Mouse (Mus musculus) limb, embryonic 15.5 days (tissue): Measurements from ENCODE around the gene Lysmd2. TPM values are rescaled to one million over a fixed set of nuclear protein-coding genes. Genes with fewer than 3 reads are reported as not detected.
A peak's percentile ranks its signal among the peaks of the same experiment; 100 is the strongest.
"Not testable (repeated sequence)": the region's sequence is repeated elsewhere in the genome, so short reads cannot be mapped to it uniquely, and the experiment has no call there.

Source experiments
- ATAC-seq: fragments of 200-750 bp; cut with Nextera tagmentation; 2 replicates; pipeline ENCODE4 v1.8.0; 2017; ENCODE audit warnings: low read depth, moderate TSS enrichment; ENCODE audit not compliant: insufficient number of reproducible peaks, low FRiP score, low TSS enrichment
- H3K27ac ChIP-seq: fragments of 300-500 bp; sonication (generic); 2 replicates; pipeline ENCODE4 v1.5.1; 2015; ENCODE audit warnings: moderate library complexity, mild to moderate bottlenecking, inconsistent platforms
- H3K27me3 ChIP-seq: fragments of 300-500 bp; sonication (generic); 2 replicates; pipeline ENCODE4 v1.6.1; 2015; ENCODE audit warnings: inconsistent platforms
- H3K36me3 ChIP-seq: fragments of 300-500 bp; sonication (generic); 2 replicates; pipeline ENCODE4 v1.6.1; 2015; ENCODE audit warnings: inconsistent platforms
- H3K4me1 ChIP-seq: fragments of 300-500 bp; sonication (generic); 2 replicates; pipeline ENCODE4 v1.6.1; 2015; ENCODE audit warnings: inconsistent platforms
- H3K4me2 ChIP-seq: fragments of 300-500 bp; sonication (generic); 2 replicates; pipeline ENCODE4 v1.6.1; 2015; ENCODE audit warnings: mild to moderate bottlenecking, inconsistent platforms
- H3K4me3 ChIP-seq: fragments of 300-500 bp; sonication (generic); 2 replicates; pipeline ENCODE4 v1.5.1; 2015; ENCODE audit warnings: mild to moderate bottlenecking, inconsistent platforms
- H3K9ac ChIP-seq: fragments of 300-500 bp; sonication (generic); 2 replicates; pipeline ENCODE4 v1.6.1; 2015; ENCODE audit warnings: inconsistent platforms
- H3K9me3 ChIP-seq: fragments of 300-500 bp; sonication (generic); 2 replicates; pipeline ENCODE4 v1.6.1; 2016; ENCODE audit warnings: inconsistent platforms
- WGBS: fragments of 180-500 bp; shearing (Covaris S2); methylation state at CpG from one replicate; pipeline ENCODE4 v1.1.7; 2015; 5-methylcytosine and 5-hydroxymethylcytosine counted together
- polyA plus RNA-seq: library from polyadenylated mRNA; unstranded; fragments of >200 nt; fragmentation: Nextera tagmentation; extraction: Ambion mirVana; gene quantifications from 2 replicates; pipeline ENCODE4 v1.2.1, GENCODE M21; 2015

Lysmd2 gene
- polyA plus RNA-seq, 1 experiment from 2014 or later: 49.5 TPM

DNA sequence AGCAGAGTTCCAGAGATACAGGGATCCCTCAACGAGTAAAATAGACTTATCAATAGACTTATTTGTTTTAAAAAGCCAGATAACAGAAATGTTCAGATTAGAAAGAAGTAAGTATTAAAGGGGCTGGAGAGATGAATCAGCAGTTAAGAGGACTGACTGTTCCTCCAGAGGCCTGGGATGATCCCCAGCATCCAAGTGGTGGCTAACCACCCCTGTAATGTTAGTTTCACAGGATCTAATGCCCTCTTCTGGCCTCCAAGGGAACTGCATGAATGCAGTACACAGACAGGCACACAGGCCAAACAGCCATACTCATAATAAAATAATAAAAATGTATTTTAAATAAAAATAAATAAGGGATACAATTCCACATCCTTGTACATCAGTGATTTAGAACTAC, 7.4 kb downstream of the Lysmd2 start:
- Histone ChIP-seq H3K4me3 (no peak overlapping the region), H3K4me2 (no peak overlapping the region), H3K27ac (no peak overlapping the region), H3K4me1 (0 out of 2 replicates have a peak, but pooled peaks cover 8% of the 10 kb centered on the region), H3K9ac (no peak overlapping the region), H3K27me3 (no peaks in the 10 kb centered on the region), H3K9me3 (no peaks in the 10 kb centered on the region), H3K36me3 (0 out of 2 replicates have a peak, but pooled peaks cover 5% of the 10 kb centered on the region)
- 55% methylated on average over 1 of the region's 1 CpGs for WGBS
- ATAC-seq: no peak

DNA sequence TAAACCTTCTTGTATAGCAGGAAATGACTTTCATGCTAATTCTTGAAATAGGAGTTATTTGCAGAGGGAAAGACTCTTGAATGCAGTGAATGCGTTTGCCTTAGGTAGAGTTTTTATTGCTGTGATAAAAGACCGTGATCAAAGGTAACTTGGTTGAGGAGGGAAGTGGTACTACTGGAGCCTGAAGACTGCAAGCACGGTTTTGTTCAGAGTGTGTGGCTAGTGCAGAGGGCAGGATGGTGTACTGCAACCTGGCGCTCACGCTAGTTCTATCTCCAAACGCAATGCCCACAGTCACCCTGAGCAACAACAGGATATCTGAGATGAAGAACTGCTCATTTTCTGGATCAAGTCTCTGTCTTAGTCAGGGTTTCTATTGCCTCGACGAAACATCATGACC, 8.1 kb downstream of the Lysmd2 start:
- Histone ChIP-seq H3K27me3 (no peaks in the 10 kb centered on the region), H3K9me3 (no peaks in the 10 kb centered on the region), H3K4me1 (0 out of 2 replicates have a peak, but pooled peaks cover 8% of the 10 kb centered on the region), H3K9ac (no peak overlapping the region), H3K4me3 (no peak overlapping the region), H3K27ac (no peak overlapping the region), H3K4me2 (no peak overlapping the region), H3K36me3 (0 out of 2 replicates have a peak, but pooled peaks cover 5% of the 10 kb centered on the region)
- ATAC-seq: no peak
- WGBS: 67% methylated on average over 8 of the region's 8 CpGs

DNA sequence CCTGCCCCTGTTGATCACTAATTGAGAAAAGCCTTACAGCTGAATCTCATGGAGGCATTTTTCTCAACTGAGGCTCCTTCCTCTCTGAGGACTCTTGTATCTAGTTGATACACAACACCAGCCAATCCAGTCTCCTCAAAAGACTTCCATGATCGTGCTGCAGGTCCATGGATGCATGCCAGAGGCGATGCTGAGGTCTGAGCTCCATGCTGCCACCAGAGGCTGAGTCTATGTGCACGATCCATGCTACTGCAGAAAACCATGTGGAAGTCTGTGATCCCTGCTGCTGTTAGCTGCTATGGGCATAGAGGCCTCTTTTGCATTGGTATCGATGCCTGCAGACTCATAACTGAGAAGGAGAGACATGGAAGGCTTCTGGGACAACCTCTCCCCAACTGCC, 8.7 kb downstream of the Lysmd2 start:
- H3K4me3 ChIP-seq: no peak overlapping the region
- H3K4me2 ChIP-seq: no peak overlapping the region
- no peaks in the 10 kb centered on the region for H3K9me3 ChIP-seq
- 83% methylated on average over 4 of the region's 4 CpGs for WGBS
- no peaks in the 10 kb centered on the region for H3K27me3 ChIP-seq
- 0 out of 2 replicates have a peak, but pooled peaks cover 8% of the 10 kb centered on the region for H3K4me1 ChIP-seq
- no peak overlapping the region for H3K9ac ChIP-seq
- H3K36me3 ChIP-seq: 0 out of 2 replicates have a peak, but pooled peaks cover 5% of the 10 kb centered on the region
- no peak overlapping the region for H3K27ac ChIP-seq
- no peak for ATAC-seq

DNA sequence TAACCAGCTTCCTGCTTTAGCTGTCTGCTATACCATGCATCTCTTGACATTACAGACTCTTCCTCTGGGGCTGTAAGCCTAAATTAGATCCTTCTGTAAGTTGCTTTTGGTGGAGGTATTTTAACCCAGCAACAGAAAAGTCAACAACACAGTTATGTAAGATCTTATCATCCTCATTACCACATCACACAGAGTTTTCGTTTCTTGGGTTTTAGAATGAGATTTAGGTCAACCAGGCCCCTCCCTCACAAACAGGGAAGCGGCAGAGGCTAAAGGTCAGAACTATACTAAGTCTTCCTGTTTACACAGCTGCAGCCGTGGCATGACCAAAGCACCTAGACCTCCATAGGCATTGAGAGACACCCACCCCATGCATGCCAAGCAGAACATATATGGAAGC, 19.9 kb downstream of the Lysmd2 start:
- Histone ChIP-seq H3K27ac (no peak overlapping the region), H3K4me1 (no peaks in the 10 kb centered on the region), H3K27me3 (no peaks in the 10 kb centered on the region), H3K36me3 (peaks cover 3% of the 10 kb centered on the region; the same call in 1 of the 2 replicates), H3K4me2 (no peak overlapping the region), H3K9ac (no peak overlapping the region), H3K4me3 (no peak overlapping the region), H3K9me3 (no peaks in the 10 kb centered on the region; the same call in 1 of the 2 replicates)
- no peak for ATAC-seq
- 55% methylated on average over 3 of the region's 3 CpGs for WGBS

DNA sequence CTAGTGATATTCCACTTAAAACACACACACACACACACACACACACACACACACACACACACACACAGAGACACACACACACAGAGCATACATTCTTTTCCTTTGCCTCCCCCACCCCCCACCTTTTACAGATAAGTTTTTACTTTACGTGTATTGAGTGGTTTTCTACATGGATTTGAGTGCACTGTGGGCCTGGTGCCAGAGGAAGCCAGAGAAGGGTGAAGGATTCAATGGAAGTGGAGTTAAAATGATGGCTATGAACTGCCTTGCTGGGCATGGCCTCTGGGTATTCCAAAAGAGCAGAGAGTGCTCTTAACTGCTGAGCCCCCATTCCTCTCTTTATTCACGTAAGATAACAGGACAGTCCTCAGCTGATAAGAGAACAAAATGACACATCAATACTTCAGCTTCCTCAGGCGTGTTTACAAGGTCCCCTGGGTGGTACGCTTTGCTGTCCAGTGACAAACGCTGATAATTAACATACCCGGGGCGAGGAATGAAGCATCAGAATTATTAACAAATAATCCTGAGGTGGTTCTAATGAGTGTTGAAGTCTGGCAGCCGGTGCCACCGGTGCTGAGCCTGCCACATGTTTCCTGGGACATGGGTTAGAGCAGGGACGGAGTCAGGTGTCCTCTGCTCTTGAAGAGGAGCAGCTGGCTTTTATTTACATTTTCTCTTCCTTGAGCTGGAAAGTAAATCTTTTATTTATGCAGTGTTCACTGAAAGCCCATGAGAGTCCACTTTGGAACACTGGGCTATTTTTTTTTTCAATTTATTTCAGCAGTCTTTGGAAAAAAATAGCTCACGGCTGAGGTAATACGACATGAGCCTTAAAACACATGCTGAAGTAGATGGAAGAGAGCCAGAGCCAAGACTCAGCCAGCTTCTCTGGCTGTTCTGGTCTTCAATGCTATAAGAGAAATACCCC, 28.7 kb downstream of the Lysmd2 start:
- Histone ChIP-seq H3K27ac (peak overlapping the region; percentile 77), H3K36me3 (no peaks in the 10 kb centered on the region), H3K9ac (no peak overlapping the region), H3K4me1 (peaks cover 7% of the 10 kb centered on the region), H3K9me3 (no peaks in the 10 kb centered on the region), H3K4me3 (no peak overlapping the region), H3K4me2 (no peak overlapping the region), H3K27me3 (no peaks in the 10 kb centered on the region)
- ATAC-seq: peak; percentile 72
- 28% methylated on average over 12 of the region's 12 CpGs for WGBS

DNA sequence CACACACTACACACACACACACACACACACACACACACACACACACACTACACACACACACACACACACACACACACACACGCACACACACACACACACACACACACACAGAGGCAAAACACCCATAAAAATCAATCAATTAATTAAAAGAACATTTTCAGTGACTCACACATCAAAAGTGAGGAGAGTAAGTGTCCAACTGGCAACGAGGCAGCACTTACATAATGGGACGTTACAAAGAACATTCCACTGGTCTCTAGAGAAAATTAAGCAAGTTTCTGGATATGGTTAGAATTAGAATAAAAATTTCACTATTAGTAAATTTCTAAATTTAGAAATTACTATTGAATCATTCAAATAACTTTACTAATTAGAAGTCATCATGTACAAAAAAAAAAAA, 30.9 kb downstream of the Lysmd2 start:
- WGBS: 48% methylated on average over 3 of the region's 3 CpGs

DNA sequence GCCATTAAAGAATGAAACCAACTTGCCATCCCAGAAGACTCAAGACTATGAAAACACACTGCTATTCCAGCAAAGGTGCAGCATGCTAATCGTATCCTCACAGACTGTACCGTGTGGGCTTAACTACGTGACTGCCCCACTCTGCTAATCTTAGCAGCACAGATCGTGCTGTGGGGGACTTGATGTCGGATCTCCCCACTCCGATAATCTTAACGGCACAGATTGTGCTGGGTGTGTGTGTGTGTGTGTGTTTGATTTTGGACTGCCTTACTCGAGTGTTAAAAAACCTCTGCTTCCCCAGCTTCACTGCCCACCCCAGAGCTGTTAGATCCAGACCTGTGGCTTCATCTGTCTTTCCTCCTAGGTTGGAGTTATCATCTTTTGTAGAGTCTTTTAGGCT, 35.4 kb downstream of the Lysmd2 start:
- no peak overlapping the region for H3K4me3 ChIP-seq
- H3K4me2 ChIP-seq: no peak overlapping the region
- H3K27me3 ChIP-seq: no peaks in the 10 kb centered on the region
- no peaks in the 10 kb centered on the region for H3K9me3 ChIP-seq
- H3K9ac ChIP-seq: no peak overlapping the region
- 86% methylated on average over 8 of the region's 8 CpGs for WGBS
- H3K27ac ChIP-seq: no peak overlapping the region
- ATAC-seq: no peak
- no peaks in the 10 kb centered on the region for H3K4me1 ChIP-seq
- H3K36me3 ChIP-seq: no peaks in the 10 kb centered on the region

More for the DNA sequence above, 30.9 kb downstream of the Lysmd2 start:
- H3K27ac ChIP-seq, H3K4me2 ChIP-seq, H3K4me1 ChIP-seq, H3K27me3 ChIP-seq, H3K36me3 ChIP-seq, ATAC-seq, H3K4me3 ChIP-seq, H3K9ac ChIP-seq, H3K9me3 ChIP-seq: not testable (repeated sequence)

DNA sequence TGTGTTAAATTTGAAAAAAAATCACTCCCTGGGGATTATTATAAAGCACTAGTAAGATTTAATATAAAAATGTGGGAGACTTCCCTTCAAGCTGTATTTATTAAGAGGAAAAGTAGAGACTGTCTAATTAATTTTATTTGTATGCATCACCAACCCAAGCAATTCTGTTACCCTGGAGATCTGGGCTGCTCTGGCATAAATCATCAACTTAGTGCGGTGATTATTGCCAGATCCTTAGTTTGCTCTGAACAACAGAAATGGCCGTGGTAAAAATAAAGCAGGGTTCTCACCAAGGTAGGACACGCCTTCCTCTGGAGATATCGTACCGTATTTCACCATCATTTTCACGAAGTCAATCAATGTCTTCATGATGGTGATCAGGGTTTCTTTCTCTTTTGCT, 39.8 kb downstream of the Lysmd2 start:
- Histone ChIP-seq H3K27me3 (no peaks in the 10 kb centered on the region), H3K4me3 (no peak overlapping the region), H3K9me3 (no peaks in the 10 kb centered on the region), H3K27ac (no peak overlapping the region), H3K36me3 (no peaks in the 10 kb centered on the region), H3K9ac (no peak overlapping the region), H3K4me1 (no peaks in the 10 kb centered on the region), H3K4me2 (no peak overlapping the region)
- 80% methylated on average over 6 of the region's 6 CpGs for WGBS
- no peak for ATAC-seq

DNA sequence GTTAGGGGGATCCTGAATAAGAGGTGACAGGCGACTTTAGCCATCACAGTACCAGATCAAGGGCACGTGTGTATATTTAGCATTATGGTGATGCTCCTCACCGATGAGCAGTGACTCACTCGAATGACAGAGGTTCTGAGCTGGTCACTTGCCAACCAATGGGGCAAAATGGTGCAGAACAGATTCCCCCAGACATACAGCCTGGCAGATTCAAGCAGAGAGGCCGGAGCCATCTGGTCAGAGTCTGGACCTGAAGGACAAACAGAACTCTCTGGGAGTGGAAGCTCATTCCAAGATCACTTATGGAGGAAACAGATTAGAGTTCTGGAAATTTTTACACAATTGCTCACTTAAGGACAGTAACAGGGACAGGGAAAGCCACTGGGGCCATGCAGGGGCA, 41.1 kb downstream of the Lysmd2 start:
- Histone ChIP-seq H3K4me3 (no peak overlapping the region), H3K27me3 (no peaks in the 10 kb centered on the region), H3K4me1 (no peaks in the 10 kb centered on the region), H3K36me3 (no peaks in the 10 kb centered on the region), H3K9ac (no peak overlapping the region), H3K4me2 (no peak overlapping the region), H3K9me3 (no peaks in the 10 kb centered on the region), H3K27ac (no peak overlapping the region)
- 82% methylated on average over 5 of the region's 5 CpGs for WGBS
- ATAC-seq: no peak

DNA sequence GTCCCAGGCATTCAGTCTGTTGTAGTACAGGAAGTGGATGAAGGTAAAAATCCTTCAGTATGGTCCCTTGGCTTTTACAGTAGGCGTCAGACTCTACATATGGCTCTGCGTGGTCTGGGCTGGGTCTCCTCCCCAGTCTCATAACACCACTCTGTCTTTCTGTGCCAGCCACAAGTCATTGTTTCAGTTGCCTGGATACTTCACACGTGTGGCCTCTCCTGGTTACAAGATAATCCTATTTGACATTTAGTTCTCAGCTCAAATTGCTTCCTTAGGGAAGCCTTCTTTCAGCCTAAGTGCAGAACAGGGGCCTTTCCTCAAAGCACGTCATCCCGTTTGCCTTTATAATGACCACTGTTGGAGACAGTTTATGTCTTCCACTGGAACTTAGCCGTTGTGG, 47.2 kb downstream of the Lysmd2 start:
- H3K27ac ChIP-seq: no peak overlapping the region
- H3K27me3 ChIP-seq: no peaks in the 10 kb centered on the region
- no peaks in the 10 kb centered on the region for H3K36me3 ChIP-seq
- ATAC-seq: no peak
- no peaks in the 10 kb centered on the region for H3K9me3 ChIP-seq
- H3K9ac ChIP-seq: no peak overlapping the region
- no peak overlapping the region for H3K4me2 ChIP-seq
- no peak overlapping the region for H3K4me3 ChIP-seq
- H3K4me1 ChIP-seq: no peaks in the 10 kb centered on the region
- 72% methylated on average over 6 of the region's 6 CpGs for WGBS

DNA sequence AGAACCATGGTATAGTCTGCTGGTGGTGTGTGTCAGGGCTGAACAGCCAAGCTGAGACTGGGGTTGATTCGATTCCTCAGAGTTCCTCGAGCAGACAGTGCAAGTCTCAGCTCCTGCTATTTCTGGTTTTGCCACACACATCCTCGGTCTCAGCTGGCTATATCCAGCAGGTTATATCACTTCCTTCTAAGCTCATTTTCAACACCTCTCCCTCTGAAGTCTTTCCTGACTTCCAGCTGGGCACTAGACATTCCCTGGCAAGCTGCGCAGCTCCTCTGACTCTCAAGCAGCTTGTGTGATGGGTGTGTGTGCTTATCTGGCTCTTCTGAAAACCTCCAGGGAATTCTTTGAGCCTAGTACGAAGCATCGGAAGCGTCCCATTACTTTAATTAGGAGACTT, 50.7 kb downstream of the Lysmd2 start:
- Histone ChIP-seq H3K36me3 (no peaks in the 10 kb centered on the region), H3K9me3 (no peaks in the 10 kb centered on the region), H3K9ac (no peak overlapping the region), H3K27me3 (no peaks in the 10 kb centered on the region), H3K4me3 (no peak overlapping the region), H3K27ac (no peak overlapping the region), H3K4me1 (no peaks in the 10 kb centered on the region), H3K4me2 (no peak overlapping the region)
- no peak for ATAC-seq
- WGBS: 70% methylated on average over 7 of the region's 7 CpGs

DNA sequence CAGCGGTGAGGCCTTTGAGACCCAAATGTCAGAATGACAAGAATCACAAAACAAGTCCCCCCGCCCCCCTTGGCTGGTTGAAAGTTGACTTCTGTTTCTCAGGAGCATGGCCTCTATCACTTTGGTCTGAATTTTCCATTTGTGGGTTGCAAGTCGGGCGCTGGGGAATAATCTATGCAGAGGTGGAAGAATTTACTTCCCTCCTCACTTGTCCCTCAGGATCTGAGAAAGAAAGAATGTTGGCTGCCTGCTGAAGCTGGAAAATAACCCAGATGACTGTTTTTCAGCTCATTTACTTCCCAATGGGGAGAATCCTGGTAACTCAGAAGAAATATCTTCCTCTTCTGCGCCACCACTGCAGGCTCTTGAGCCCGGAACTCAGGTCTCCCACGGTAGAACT, 52.8 kb downstream of the Lysmd2 start:
- no peak overlapping the region for H3K27ac ChIP-seq
- H3K36me3 ChIP-seq: no peaks in the 10 kb centered on the region
- no peaks in the 10 kb centered on the region for H3K27me3 ChIP-seq
- H3K9ac ChIP-seq: no peak overlapping the region
- no peaks in the 10 kb centered on the region for H3K9me3 ChIP-seq
- H3K4me3 ChIP-seq: no peak overlapping the region
- no peak overlapping the region for H3K4me2 ChIP-seq
- H3K4me1 ChIP-seq: no peaks in the 10 kb centered on the region
- WGBS: 78% methylated on average over 7 of the region's 7 CpGs
- ATAC-seq: no peak
